Mouse (Mus musculus): ENCODE measurements around the gene Aamdc.

Gene Aamdc

DNA sequence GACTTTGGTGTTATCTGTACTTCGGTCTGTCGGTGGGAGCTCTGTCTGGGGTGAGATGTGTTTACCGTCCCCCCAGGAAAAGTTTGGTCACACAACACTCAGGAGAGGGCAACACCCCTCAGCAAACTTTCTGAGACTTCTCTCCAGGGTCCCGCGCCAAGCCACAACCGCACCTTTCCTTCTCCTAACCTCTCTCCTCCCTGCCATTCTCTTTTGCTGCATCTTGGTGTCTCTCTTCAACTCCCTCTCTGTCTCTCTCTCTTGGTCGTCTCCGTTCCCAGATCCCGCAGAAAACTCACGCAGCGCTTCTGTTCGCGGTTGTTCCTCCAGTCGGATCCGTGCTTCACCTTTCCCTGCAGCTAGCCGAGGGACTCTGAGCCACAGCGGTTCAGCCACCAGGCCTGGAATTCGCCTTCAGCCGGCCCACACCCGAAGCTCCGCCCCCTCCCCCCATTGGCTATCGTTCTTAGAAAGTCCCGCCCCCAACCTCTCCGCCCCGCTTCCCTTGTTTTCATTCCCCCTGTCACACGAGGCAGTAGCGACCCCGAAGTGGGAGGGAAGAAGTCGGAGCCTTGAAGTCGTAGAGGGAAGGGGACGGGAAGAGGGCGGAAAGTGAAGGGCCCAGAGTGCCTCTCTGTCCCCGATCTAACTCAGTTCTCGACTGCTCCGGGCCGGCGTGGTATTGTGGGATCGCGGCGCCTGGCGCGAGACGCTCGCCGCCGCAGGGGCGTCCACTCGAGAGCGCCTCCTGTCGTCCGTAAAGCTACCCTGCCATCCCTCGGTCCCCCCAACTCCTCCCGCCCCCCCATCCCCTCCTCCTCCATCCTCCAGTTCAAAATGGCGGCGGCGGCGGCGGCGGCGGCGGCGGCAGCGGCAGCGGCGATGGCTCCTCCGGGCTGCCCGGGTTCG lies at the start of gene Aamdc, which contains the start of gene Rsf1:
Gene Aamdc (minus strand): TSS at position 431 of the 909 bp plus-strand sequence.
Gene Rsf1 (plus strand): TSS at position 823 of the 909 bp plus-strand sequence.
- ChIA-PET CTCF (interaction anchor here (0.5 to 2.0 kb wide), 31 partner anchors 9 to 218 kb away, joined by 3 to 11 read pairs (median 3); partner anchors contain the start of genes Alg8 (in 1 of the 4) and Ints4 (in 1 of the 4)), POLR2A (interaction anchor here (0.5 to 8.0 kb wide), 165 partner anchors 8 to 1980 kb away, joined by 3 to 130 read pairs (median 4); partner anchors contain the start of genes Ints4 (in 4 of the 4), Clns1a (in 3 of the 4), Alg8 (in 2 of the 4) and Nars2 (in 2 of the 4))

DNA sequence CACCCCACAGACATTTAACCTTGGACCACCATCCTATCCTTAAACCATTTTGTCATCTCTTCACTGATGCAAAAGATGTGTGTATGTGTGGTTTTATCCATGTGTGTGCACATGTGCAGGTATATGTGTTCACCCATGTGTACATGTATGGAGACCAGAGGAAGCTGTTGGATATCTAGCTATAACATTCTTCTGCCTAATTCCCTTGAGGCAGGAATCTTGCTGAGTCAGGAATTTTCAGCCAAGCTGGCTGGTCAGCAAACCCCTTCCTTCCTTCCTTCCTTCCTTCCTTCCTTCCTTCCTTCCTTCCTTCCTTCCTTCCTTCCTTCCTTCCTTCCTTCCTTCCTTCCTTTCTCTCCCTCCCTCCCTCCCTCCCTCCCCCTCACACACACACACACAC lies 44.1 kb upstream of the Aamdc start:
- ChIA-PET CTCF (interaction anchor here in 1 of 4 experiments (0.7 kb wide), 1 partner anchor 38 kb away, joined by 5 read pairs; no protein-coding TSS in a partner anchor), POLR2A (interaction anchor here in 3 of 4 experiments (0.6 to 2.2 kb wide), 6 partner anchors 17 to 206 kb away, joined by 3 to 7 read pairs (median 4); partner anchors contain the start of genes Aamdc (in 2 of the 3) and Rsf1 (in 1 of the 3))

DNA sequence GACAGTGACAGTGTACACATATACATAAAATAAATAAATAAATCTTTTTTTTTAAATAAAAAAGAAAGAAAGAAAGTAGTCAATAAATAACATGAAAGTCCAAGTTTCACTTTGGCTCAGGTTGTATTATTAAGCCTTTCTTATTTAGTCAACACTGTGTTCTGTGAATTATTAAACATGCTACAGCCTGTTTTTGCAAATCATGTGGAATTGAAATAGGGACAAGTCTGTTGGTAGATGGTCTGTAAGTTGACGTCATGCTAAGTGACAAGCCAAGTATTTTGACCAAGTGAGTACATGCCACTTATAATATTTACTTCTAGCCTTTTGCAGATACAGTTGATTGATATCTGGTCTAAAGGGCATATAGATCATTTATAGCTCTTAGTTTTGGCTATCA lies 43.4 kb upstream of the Aamdc start:
- ChIA-PET POLR2A (interaction anchor here in 2 of 4 experiments (0.5 to 2.2 kb wide), 5 partner anchors 16 to 219 kb away, joined by 3 to 7 read pairs (median 4); partner anchors contain the start of genes Aamdc (in 2 of the 2) and Rsf1 (in 1 of the 2)), CTCF (no interaction called here)

DNA sequence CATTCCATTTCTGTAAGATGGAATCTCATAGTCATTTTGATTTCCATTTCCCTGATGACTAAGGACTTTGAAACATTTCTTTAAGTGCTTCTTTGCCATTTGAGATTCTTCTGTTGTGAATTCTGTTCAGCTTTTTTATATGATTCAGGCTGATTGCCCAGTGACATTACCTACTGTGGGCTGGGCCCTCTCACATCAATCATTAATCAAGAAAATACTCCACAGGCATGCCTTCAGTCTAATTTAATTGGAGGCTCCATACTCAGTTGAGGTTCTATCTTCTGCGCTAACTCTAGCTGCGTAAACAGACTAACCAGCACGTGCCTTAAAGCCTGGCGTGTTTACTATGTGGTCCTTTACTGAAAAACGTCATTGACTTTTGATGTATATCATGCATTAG lies 42.0 kb upstream of the Aamdc start:
- POLR2A ChIA-PET: interaction anchor here in 2 of 4 experiments (0.6 to 2.2 kb wide), 2 partner anchors 42 to 297 kb away, joined by 4 to 5 read pairs; partner anchors contain the start of genes Aamdc (in 1 of the 2) and Rsf1 (in 1 of the 2)
- CTCF ChIA-PET: no interaction called here

DNA sequence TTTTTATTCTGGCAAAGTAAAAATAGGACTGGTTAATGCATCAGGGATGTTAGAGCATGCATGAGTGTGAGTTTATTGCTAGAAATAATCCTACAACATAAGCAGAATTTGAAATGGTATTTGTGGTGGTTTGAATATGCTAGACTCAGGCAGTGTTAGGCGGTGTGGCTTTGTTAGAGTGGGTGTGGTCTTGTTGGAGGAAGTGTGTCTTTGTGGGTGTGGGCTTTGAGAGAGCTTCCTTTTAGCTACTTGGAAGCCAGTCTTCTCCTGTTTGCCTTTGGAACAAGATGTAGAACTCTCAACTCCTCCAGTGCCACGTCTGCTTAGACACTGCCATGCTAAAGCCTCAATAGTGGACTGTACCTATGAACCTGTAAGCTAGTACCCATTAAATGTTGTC lies 19.3 kb upstream of the Aamdc start:
- POLR2A ChIA-PET: interaction anchor here in 2 of 4 experiments (0.6 to 4.5 kb wide), 10 partner anchors 9 to 215 kb away, joined by 3 to 30 read pairs (median 4); partner anchors contain the start of genes Aamdc (in 2 of the 2) and Rsf1 (in 1 of the 2)
- CTCF ChIA-PET: interaction anchor here in 2 of 4 experiments (0.6 to 1.0 kb wide), 3 partner anchors 53 to 174 kb away, joined by 3 read pairs; partner anchors contain the start of gene Aqp11 (in 1 of the 2)

DNA sequence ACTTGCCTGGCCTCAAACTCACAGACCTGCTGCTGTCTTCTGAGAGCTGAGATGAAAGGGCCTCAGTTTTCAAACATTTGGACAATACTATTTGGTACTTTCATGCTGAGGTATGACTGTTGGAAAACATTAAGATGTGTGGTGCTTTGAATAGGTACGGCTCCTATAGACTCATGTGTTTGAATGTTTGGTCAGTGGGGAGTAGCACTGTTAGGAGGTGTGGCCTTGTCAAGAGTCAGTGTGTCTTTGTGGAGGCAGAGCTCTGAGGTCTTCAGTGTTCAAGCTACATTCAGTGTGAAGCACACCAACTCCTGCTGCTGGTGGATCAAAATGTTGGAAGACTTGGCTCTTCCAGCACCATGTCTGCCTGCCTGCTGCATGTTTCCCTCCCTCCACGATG lies 14.2 kb upstream of the Aamdc start:
- POLR2A ChIA-PET: interaction anchor here in 3 of 4 experiments (0.6 to 9.7 kb wide), 8 partner anchors 9 to 222 kb away, joined by 3 to 130 read pairs (median 9); partner anchors contain the start of genes Aamdc (in 3 of the 3), Rsf1 (in 3 of the 3) and Alg8 (in 1 of the 3)
- CTCF ChIA-PET: interaction anchor here in 3 of 4 experiments (0.6 to 1.3 kb wide), 4 partner anchors 13 to 513 kb away, joined by 3 read pairs; partner anchors contain the start of gene Rsf1 (in 1 of the 3)

DNA sequence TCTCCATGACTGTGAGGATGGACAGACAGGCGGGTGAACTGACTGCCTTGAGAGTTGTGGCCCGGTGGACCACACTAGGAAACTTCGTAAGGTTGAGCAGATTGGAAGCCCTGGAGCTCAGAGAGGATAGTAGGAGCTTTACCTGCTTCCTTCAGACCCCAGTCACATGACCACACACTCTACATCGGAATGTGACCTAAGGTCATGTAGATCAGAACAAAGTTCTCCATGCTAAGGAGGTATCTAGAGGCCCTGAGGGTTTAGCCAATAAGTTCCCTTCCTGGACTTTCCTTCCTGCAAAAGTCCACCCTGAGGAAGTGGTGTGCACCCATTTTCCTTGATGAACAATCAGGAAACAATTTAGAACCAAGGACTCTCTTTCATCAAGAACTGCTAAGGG lies 13.1 kb upstream of the Aamdc start:
- CTCF ChIA-PET: interaction anchor here in 3 of 4 experiments (0.5 to 1.6 kb wide), 6 partner anchors 10 to 561 kb away, joined by 3 to 4 read pairs (median 3); partner anchors contain the start of genes Aamdc (in 1 of the 3) and Rsf1 (in 1 of the 3)
- POLR2A ChIA-PET: interaction anchor here (0.5 to 9.7 kb wide), 22 partner anchors 10 to 937 kb away, joined by 3 to 130 read pairs (median 5); partner anchors contain the start of genes Aamdc (in 4 of the 4), Rsf1 (in 4 of the 4), Clns1a (in 2 of the 4) and Alg8 (in 1 of the 4)

DNA sequence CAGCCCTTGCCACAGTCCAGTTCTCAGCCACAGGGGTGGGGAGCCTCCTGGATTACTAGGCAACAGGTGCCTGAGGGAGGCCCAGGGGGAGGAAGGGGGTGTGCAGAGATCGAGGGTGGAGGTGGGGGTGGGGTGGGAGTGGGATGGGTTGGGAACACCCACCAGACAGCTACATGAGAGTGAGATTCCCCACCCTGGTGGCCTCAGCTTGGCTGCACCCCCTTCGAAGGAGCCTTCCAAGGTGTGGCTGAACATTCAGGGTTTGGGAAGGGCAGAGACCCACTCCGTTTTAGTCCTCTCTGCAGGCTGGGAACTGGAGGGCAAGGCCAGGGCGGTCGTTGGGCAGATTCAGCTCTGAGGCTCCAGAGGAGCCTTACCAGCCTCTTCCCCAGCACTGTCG lies 12.0 kb upstream of the Aamdc start:
- POLR2A ChIA-PET: interaction anchor here (0.5 to 9.7 kb wide), 17 partner anchors 9 to 220 kb away, joined by 3 to 130 read pairs (median 5); partner anchors contain the start of genes Aamdc (in 4 of the 4), Rsf1 (in 4 of the 4), Alg8 (in 1 of the 4) and Ints4 (in 1 of the 4)
- CTCF ChIA-PET: interaction anchor here in 2 of 4 experiments (1.0 to 1.6 kb wide), 2 partner anchors 11 to 12 kb away, joined by 3 to 4 read pairs; partner anchors contain the start of gene Aamdc (in 1 of the 2)

DNA sequence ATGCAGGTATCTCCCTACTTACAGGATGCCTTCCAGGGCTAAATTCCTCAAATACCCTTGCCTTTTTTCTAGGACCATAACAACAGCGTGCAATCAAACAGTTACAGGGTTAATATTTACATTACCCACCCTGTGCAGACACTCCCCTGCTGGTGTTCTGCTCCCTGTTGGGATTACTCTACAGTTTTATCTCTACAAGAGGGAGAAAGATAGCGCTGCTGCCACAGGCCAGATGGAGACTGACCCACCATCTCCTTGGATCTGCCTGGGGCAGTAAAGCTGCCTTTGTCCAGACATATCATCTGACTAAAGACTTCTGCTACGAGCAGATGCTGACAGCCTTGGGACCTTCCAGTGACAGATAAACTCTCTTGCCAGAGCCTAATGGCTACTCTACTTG lies 11.2 kb upstream of the Aamdc start:
- CTCF ChIA-PET: interaction anchor here in 1 of 4 experiments (1.1 kb wide), 1 partner anchor 27 kb away, joined by 3 read pairs; no protein-coding TSS in a partner anchor

DNA sequence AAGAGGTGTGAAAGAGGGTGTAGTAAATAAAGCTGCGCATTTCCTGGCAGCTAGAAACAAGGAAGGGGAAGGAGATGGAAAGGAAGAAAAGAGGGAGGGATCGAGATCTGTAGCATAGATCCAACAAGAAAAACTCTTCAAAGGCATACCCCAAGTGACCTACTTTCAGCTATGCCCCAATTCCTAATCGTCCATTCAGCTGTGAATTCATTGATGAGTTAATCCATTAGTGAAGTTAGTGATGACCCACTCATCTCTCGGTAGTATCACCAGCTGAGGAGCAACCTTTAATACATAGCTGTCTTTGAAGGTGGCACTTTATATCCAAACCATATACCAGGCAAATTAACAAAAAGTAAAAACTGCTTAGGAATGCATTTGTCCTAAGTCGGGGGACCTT lies 9.2 kb upstream of the Aamdc start:
- POLR2A ChIA-PET: interaction anchor here in 3 of 4 experiments (1.5 to 9.7 kb wide), 7 partner anchors 7 to 52 kb away, joined by 4 to 130 read pairs (median 7); partner anchors contain the start of genes Aamdc (in 3 of the 3) and Rsf1 (in 3 of the 3)
- CTCF ChIA-PET: interaction anchor here in 1 of 4 experiments (1.1 kb wide), 1 partner anchor 9 kb away, joined by 5 read pairs; the partner anchor contains the start of genes Aamdc and Rsf1

More for the DNA sequence above, 11.2 kb upstream of the Aamdc start:
- POLR2A ChIA-PET: interaction anchor here in 2 of 4 experiments (0.7 to 9.7 kb wide), 6 partner anchors 9 to 61 kb away, joined by 3 to 130 read pairs (median 6); partner anchors contain the start of genes Aamdc (in 2 of the 2) and Rsf1 (in 2 of the 2)

DNA sequence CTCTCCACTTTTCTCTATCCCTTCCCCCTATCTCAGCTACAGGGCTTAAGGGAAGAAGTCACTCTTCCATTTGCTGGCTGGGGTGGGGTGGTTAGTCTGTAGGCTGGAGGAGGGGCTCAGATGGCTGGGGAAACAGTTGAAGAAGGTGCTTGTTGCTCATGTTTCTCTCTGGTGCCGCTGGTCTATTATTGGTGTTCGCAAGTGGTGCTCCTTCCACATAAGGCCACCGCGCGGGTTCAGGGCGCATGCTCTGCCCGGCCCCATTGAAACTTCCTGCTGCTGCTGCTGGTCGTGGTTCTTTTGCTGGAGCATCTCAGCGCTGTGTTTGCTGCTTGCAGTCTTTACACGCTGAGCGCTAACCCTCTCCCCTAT lies 1.5 kb upstream of the Aamdc start:
- ChIA-PET POLR2A (interaction anchor here (0.6 to 8.0 kb wide), 24 partner anchors 11 to 224 kb away, joined by 3 to 130 read pairs (median 6); partner anchors contain the start of genes Alg8 (in 1 of the 4) and Ints4 (in 1 of the 4)), CTCF (interaction anchor here in 2 of 4 experiments (1.3 to 2.0 kb wide), 2 partner anchors 12 to 44 kb away, joined by 3 to 7 read pairs; no protein-coding TSS in a partner anchor)

DNA sequence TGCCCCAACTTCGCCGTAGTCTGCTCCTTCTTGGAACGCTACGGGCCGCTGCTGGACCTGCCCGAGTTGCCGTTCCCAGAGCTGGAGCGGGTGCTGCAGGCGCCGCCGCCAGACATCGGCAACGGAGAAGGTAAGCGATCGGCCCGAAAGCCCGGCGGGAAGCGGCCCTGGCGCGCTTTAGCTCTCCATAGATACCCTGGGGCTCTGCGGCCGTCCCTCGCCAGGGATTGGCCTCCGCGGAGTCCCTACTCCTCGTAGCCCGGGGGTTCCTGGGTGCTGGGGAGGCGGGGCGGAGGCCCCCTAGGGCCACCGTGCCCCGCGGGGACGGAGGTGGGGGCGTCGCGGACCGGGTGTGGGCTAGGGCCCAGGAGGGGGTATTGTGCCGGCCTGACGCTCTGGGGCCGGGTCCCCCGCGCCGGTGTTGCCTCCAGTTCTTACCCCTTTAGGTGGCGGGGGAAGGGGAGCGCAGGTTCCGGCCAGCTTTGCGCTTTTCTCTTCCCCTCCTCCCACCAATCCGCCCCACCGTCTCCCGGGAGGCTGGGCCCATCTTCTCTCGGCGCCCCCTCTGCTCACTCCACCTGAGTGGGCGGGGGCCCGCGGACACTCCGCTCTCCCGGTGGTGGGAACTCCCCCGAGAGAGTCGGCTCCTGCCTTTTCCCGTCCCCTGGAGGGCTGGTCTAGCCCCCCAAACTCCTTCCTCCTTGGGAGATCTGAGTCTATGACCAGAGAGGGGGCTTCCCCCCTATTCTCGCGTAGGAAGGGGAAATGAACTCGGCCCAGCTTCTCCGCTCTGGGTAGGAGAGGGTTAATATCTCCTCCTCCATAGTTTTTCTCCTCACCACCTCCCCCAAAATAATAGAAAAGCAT lies 912 bp upstream of the Aamdc start:
- CTCF ChIA-PET: interaction anchor here in 3 of 4 experiments (0.5 to 2.0 kb wide), 16 partner anchors 8 to 168 kb away, joined by 3 to 11 read pairs (median 3); partner anchors contain the start of gene Ints4 (in 1 of the 3)
- POLR2A ChIA-PET: interaction anchor here (0.5 to 8.0 kb wide), 120 partner anchors 8 to 629 kb away, joined by 3 to 130 read pairs (median 5); partner anchors contain the start of genes Ints4 (in 4 of the 4), Alg8 (in 2 of the 4), Nars2 (in 2 of the 4) and Ndufc2 (in 2 of the 4)

DNA sequence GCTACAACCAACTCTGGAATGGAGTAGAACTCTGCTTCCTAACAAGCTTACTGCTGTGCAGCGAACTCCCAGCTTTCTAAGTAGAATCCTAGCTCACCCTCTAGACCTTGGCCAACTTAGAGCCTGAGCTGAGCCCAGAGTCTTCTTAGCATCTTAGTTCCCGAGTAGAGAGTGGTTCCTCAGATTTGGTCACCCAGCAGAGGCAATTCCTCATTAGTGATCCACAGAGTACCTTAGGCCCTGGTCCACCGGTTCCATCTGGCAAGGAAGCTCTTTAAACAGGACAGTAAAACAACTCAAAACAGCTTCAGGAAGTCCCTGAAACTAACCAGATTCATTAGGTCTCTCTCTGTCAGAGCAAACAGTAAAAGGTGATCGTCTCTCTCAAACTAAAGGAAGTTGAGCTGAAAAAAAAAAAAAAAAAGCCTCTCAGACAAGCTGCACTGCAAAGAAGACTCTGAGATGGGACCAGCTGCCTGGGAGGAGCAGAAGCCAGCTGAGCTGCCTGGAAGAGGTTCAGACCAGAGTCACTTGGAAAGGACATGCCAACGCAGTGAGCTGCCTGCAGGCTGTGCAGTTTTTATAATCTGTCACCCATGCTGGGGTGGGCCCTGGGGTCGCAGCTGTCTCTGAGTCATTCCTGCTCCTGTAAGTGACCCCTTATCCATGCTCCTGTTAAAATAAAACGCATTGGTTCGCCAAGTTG lies 783 bp downstream of the Aamdc start:
- ChIA-PET CTCF (interaction anchor here (0.6 to 2.0 kb wide), 26 partner anchors 10 to 845 kb away, joined by 3 to 11 read pairs (median 3); partner anchors contain the start of genes Alg8 (in 1 of the 4), Ints4 (in 1 of the 4) and Ndufc2 (in 1 of the 4)), POLR2A (interaction anchor here (0.6 to 8.0 kb wide), 146 partner anchors 10 to 1980 kb away, joined by 3 to 130 read pairs (median 4); partner anchors contain the start of genes Clns1a (in 3 of the 4), Ints4 (in 3 of the 4), Alg8 (in 2 of the 4) and Ndufc2 (in 2 of the 4))

DNA sequence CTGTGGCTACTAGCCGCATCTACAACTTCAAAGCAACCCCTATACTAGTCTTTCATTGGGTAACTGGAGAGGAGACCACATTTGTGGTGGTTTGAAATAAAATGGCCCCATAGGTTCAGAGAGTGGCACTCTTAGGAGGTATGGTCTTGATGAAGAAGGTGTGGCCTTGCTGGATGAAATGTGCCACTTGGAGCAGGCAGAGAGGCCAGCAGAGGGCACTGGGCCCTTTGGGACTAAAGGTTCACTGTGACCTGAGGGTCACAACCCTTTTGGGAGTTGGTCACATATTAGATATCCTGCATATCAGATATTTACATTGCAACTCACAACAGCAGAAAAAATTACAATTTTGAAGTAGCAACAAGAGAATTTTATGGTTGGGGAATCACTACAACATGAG lies 8.9 kb downstream of the Aamdc start:
- ChIA-PET CTCF (no interaction called here), POLR2A (no interaction called here)

DNA sequence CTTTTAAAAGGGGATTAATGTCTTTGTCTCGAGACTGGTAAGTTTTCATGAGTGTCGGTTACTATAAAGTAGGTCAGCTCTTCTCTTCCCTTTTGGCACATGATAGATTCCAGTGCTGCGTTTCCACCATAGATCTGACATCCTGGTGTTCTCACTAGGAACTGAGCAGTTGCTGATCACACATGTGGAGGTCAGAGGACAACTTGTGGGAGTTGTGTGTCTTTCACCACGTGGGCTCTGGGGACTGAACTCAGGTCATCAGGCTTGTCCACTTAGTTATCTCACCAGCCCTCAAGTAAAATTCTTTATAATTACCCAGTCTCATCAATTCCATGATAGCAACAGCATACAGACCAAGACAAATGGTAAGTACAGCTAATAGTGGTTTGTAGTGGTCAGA lies 9.9 kb downstream of the Aamdc start:
- ChIA-PET POLR2A (interaction anchor here in 3 of 4 experiments (0.7 to 4.5 kb wide), 3 partner anchors 9 to 152 kb away, joined by 4 to 32 read pairs (median 29); partner anchors contain the start of genes Aamdc (in 2 of the 3) and Rsf1 (in 2 of the 3)), CTCF (interaction anchor here in 2 of 4 experiments (1.2 to 1.3 kb wide), 2 partner anchors 10 kb away, joined by 3 read pairs; partner anchors contain the start of genes Aamdc (in 2 of the 2) and Rsf1 (in 2 of the 2))
